Mouse (Mus musculus) heart, postnatal 0 days (tissue): ENCODE measurements around the gene Myo19.

Experiments
- CTCF ChIP-seq: IDR thresholded peaks from 2 replicates; pipeline ENCODE4 v1.5.1; 2016; ENCODE audit warnings: antibody characterized with exemption, control low read depth, low read depth
- EP300 ChIP-seq: IDR thresholded peaks from 2 replicates; pipeline ENCODE4 v1.6.1; 2016; ENCODE audit warnings: antibody characterized with exemption, low read depth

DNA sequence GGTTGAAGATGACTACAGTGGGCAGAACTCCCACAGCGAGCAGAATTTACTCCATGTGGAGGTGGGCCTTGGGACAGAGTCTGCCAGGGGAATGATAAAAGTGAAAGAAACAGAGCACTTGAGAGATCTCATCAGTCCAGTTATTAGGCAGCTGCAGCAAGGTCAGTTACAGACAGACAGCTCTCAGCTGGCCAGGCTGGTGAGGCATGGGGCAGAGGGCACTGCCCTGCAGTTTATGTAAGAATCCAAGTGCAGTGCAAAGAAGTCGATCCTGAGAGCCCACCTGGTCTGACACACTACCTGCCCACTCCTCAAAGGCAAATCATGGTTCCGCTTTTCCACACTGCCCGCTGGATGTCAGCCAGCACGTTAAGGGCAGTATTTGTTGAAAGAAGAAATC lies 6.3 kb downstream of the Myo19 start:
- TF ChIP-seq CTCF (no peak), EP300 (no peak)
